Mouse (Mus musculus): Measurements from ENCODE around the gene Kirrel3.

The Kirrel3 gene

DNA sequence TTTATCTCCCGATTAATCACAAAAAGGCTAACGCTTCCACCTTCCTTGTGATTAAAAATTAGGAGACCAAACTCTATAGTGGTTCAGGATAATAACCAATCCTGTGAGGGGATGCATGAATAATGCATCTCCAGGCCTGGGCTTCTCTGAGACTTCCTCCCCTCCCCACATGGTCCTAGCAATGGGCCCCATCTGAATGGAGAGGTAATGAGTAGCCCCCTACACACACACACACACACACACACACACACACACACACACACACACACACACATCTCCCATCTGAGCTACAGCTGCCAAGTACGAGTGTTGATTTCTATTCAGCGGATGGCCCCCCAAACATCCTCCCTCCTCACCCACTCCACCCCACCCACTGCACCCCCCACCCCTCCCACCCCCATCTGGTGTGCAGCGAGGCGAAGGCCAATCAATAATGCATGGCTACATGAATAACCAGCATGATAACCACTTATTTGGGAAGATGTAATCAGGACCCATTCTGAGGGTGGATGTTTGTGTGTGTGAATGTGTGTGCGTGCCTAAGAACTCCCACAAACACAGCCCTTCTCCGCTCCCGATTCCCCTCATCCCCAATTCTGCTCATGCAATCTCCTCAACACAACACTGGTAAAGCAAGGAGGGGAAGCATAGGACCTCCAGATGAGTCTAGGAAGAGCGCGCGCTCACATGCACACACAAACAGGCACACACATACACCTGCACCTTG is 501.9 kb downstream of the Kirrel3 start:
- DNase-seq (ENCODE audit: low read depth): no peak

DNA sequence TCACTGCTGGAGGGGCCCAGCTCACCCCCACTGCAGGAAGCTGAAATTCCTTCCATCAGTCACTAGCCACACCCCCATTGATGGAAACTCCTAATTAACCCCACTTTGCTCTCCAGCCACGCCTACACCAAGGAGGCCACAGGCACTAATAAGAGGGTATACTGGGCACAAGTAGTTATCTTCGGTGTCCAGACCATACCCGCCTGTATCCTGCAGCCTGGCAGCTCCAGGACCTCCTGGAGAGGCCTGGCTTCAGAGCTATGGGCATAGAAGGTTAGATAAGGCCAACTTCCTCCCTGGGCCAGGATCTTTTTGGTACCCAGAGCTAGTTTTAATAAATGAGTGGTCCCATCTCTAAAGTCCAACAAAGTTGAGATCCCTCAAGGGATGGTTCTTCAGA is 503.0 kb downstream of the Kirrel3 start:
- DNase-seq (ENCODE audit: low read depth): no peak

GRCm38 (mm10) chr9:34992201-34992600 is 506.5 kb downstream of the Kirrel3 start:
- no peak for DNase-seq (ENCODE audit: low read depth)

- DNase-seq (ENCODE audit: low read depth): no peak
Observed at GRCm38 (mm10) chr9:34993467-34994211, 507.9 kb downstream of the Kirrel3 start.

DNA sequence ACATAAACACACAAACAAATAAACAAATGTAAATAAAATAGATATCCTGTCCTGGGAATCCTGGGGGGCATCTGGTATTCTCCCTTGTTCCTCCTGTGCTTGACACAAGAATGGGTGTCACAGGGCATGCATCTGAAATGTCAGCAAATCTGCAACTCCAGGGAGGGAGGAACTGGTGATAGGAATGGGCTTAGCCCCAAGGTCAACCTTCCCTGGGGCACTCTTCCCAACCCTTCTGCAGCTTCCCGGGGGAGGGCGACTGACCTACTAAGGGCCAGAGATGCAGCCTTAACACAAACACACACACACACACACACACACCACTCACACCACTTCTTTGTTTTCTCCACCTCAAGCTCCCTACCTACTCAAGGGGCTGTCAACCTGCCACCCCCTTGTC is 509.4 kb downstream of the Kirrel3 start:
- DNase-seq (ENCODE audit: low read depth): no peak

GRCm38 (mm10) chr9:34995660-34996378 is 510.1 kb downstream of the Kirrel3 start:
- DNase-seq (ENCODE audit: low read depth): no peak

DNA sequence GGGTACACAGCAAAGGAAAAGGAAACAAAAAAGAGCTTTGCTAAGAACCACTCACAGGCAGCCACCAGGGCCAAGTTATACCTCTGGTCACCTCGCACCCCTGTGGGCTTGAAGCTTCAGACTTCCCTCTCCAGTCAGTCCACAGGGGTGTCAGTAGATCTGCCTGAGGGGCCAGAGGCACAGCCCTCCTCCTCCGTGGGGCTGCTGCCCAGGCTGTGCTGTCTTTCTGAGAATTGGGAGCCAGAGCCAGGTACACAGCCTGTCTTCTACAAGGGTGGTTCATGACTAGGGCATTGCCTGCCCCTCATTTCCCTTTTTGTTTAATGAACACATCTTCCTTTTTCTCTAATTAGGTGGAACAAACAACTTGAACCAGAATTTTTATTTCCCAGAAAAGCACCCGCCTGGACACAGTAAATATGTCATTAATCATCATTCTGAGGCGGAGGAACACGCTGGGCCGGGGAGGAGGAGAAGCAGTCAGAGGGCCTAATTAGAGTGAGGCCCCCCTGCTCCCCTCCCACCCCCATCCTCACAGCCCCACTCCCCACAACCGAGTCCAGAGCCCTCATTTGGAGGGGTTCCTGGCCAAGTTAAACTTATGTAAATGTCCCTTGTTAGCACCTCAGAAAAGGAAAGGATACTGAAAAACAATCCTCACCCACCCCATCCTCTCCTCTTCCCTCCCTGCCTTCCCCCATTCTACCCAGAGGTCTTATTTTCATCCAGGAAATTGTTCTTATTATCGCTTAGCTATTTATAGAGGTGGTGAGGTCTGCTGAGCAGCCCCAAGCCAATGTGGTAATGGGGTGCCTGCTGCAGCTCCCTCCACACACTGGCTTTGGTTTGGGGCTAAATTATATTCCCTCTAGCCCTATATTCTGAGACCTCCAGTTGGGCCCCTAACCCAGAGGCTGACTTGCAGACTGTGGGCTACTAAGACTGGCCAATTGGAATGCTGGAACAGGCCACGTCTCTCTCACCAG is 512.5 kb downstream of the Kirrel3 start:
- DNase-seq (ENCODE audit: low read depth): no peak

DNA sequence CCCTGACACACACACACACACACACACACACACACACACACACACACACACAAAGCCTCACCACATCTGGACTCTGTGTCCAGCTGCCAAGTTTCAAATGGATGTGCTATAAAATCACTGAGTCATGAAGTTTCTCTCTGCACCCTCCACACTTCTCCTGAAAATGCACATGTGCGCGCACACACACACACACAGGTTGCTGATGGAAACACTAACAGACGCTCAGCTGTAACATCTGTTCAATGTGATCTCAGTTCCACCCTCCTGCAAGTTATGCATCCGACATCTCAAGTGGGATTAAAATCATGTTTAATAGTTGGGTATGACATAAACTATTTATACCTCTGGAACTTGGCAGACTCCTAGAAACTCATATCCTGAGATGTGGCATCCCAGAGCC is 518.4 kb downstream of the Kirrel3 start:
- DNase-seq (ENCODE audit: low read depth): no peak

GRCm38 (mm10) chr9:35007697-35008341 is 522.1 kb downstream of the Kirrel3 start:
- DNase-seq (ENCODE audit: low read depth): no peak

DNA sequence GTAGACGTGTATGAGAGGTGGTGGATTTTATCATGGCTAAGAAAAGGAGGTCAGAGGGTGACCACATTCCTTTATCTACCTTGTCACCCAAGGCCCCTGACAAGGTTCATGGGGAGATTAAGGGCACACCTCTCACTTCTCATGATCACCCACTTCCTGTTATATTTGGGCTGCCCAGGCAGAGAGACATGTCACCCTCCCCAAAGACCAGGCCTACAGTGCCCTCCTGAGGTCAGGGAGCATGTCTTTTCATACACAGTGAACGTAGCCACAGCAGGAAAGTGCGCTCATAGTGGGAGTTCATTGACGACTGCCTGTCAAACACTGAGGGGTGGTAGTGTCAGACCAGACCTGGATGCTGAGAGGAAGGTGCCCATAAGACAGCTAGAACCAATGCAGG is 531.1 kb downstream of the Kirrel3 start:
- DNase-seq (ENCODE audit: low read depth): peak; percentile 47

GRCm38 (mm10) chr9:35017563-35017962 is 531.9 kb downstream of the Kirrel3 start:
- no peak for DNase-seq (ENCODE audit: low read depth)

DNA sequence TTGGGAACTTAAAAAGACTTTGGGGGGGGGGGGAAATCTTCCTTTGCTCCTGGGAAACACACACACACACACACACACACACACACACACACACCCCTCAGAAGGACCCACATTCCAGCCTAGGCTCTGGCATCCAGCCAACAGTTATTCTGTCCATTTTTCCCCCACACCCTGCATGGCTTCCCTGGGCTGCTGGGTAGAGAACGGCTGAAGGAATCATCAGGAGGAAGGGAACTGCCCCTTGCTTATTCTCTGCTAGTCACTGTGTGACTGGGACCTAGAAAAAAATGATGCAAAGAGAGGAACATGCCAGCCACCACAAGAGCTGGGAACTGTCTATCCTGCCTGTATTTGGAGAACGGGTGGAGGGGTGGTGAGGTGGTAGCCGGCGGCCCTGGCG is 532.4 kb downstream of the Kirrel3 start:
- no peak for DNase-seq (ENCODE audit: low read depth)

GRCm38 (mm10) chr9:35019372-35019771 is 533.7 kb downstream of the Kirrel3 start:
- DNase-seq (ENCODE audit: low read depth): peak; percentile 47

GRCm38 (mm10) chr9:35020015-35020653 is 534.4 kb downstream of the Kirrel3 start:
- no peak for DNase-seq (ENCODE audit: low read depth)

- DNase-seq (ENCODE audit: low read depth): peak; percentile 28
Observed at GRCm38 (mm10) chr9:35021744-35022143, 536.0 kb downstream of the Kirrel3 start.

- DNase-seq (ENCODE audit: low read depth): no peak
Observed at GRCm38 (mm10) chr9:35024591-35025496, 539.1 kb downstream of the Kirrel3 start.

DNA sequence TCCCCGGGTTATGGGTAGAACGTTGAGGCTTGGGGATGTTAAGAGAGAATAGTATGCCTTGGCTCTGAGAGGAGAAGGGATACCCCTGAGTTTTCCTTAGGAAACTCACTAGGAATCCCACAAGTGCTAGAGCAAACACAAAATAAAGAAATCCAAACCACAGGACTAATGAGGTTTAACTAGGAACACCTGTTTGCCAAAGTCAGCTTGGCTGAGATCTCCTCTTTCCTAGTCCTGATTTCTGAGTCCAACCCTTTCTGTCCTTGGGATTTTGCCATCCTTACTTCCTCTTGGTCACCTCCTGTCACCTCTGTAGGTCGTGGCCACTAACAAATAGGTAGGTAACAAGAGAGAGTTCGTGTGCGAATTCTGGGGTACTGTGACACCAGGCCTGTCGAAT is 540.6 kb downstream of the Kirrel3 start:
- DNase-seq (ENCODE audit: low read depth): no peak

- DNase-seq (ENCODE audit: low read depth): no peak
Observed at GRCm38 (mm10) chr9:35026897-35027311, 541.2 kb downstream of the Kirrel3 start.

GRCm38 (mm10) chr9:35027382-35027997 is 541.8 kb downstream of the Kirrel3 start:
- no peak for DNase-seq (ENCODE audit: low read depth)
